Mouse (Mus musculus): Measurements from ENCODE around the gene Klk1b3. TPM values are rescaled to one million over a fixed set of nuclear protein-coding genes. Genes with fewer than 3 reads are reported as not detected.
A peak's percentile ranks its signal among the peaks of the same experiment; 100 is the strongest.
"Not testable (repeated sequence)": the region's sequence is repeated elsewhere in the genome, so short reads cannot be mapped to it uniquely, and the experiment has no call there.

Gene Klk1b3
- polyA plus RNA-seq (2016; fragmentation: Nextera tagmentation; extraction: Ambion mirVana) = not detected in 2 replicates

- Histone ChIP-seq H3K27ac (no peak within 1 kb of the TSS), H3K27me3 (replicated peaks) (no peaks in the 10 kb centered on the region), H3K9me3 (replicated peaks) (no peaks in the 10 kb centered on the region), H3K4me2 (no peak within 1 kb of the TSS), H3K4me1 (no peaks in the 10 kb centered on the region), H3K9ac (no peak within 1 kb of the TSS), H3K4me3 (no peak within 1 kb of the TSS), H3K36me3 (no peaks in the 10 kb centered on the region)
- no peak for ATAC-seq
- WGBS (ENCODE audit: insufficient replicate concordance) = 43% methylated on average over 3 of the region's 3 CpGs
Measured at GRCm38 (mm10) chr7:44197891-44198290, at the start of gene Klk1b3. Gene Klk1b3 (plus strand): TSS chr7:44198191.

GRCm38 (mm10) chr7:44179299-44180045 lies 18.5 kb upstream of the Klk1b3 start:
- Histone ChIP-seq H3K27me3 (replicated peaks) (no peaks in the 10 kb centered on the region), H3K27ac (no peak overlapping the region), H3K4me3 (no peak overlapping the region), H3K9ac (no peak overlapping the region), H3K9me3 (replicated peaks) (no peaks in the 10 kb centered on the region), H3K4me2 (no peak overlapping the region), H3K36me3 (no peaks in the 10 kb centered on the region), H3K4me1 (no peaks in the 10 kb centered on the region)
- no peak for ATAC-seq
- 64% methylated on average over 9 of the region's 9 CpGs for WGBS (ENCODE audit: insufficient replicate concordance)

- not testable (repeated sequence) for H3K4me3 ChIP-seq; H3K4me2 ChIP-seq; H3K4me1 ChIP-seq; H3K9me3 ChIP-seq (replicated peaks); H3K36me3 ChIP-seq; ATAC-seq; H3K9ac ChIP-seq; H3K27ac ChIP-seq; H3K27me3 ChIP-seq (replicated peaks)
- 54% methylated on average over 8 of the region's 8 CpGs for WGBS (ENCODE audit: insufficient replicate concordance)
Measured at GRCm38 (mm10) chr7:44186516-44186915, 11.5 kb upstream of the Klk1b3 start.

- not testable (repeated sequence) for ATAC-seq; H3K36me3 ChIP-seq; H3K27me3 ChIP-seq (replicated peaks); H3K4me2 ChIP-seq; H3K4me3 ChIP-seq; H3K9me3 ChIP-seq (replicated peaks); H3K9ac ChIP-seq; H3K27ac ChIP-seq; H3K4me1 ChIP-seq
Measured at GRCm38 (mm10) chr7:44187936-44188335, 10.1 kb upstream of the Klk1b3 start, which contains the start of gene Klk1b24. Gene Klk1b24 (plus strand): TSS chr7:44188236.

GRCm38 (mm10) chr7:44193466-44193865 lies 4.5 kb upstream of the Klk1b3 start:
- H3K27me3 ChIP-seq (replicated peaks); H3K36me3 ChIP-seq; H3K4me3 ChIP-seq; H3K27ac ChIP-seq; H3K9me3 ChIP-seq (replicated peaks); H3K9ac ChIP-seq; H3K4me2 ChIP-seq; ATAC-seq; H3K4me1 ChIP-seq: not testable (repeated sequence)
- WGBS (ENCODE audit: insufficient replicate concordance) = 56% methylated on average over 1 of the region's 1 CpGs

- H3K36me3 ChIP-seq; H3K4me1 ChIP-seq; H3K9ac ChIP-seq; H3K27me3 ChIP-seq (replicated peaks); H3K27ac ChIP-seq; H3K4me3 ChIP-seq; H3K4me2 ChIP-seq; H3K9me3 ChIP-seq (replicated peaks); ATAC-seq: not testable (repeated sequence)
- 34% methylated on average over 3 of the region's 3 CpGs for WGBS (ENCODE audit: insufficient replicate concordance)
Measured at GRCm38 (mm10) chr7:44207135-44207534, 9.1 kb downstream of the Klk1b3 start, which contains the start of gene Klk1b4. Gene Klk1b4 (plus strand): TSS chr7:44207435.

- no peaks in the 10 kb centered on the region for H3K27me3 ChIP-seq (replicated peaks)
- H3K27ac ChIP-seq = no peak overlapping the region
- H3K36me3 ChIP-seq = no peaks in the 10 kb centered on the region
- ATAC-seq = no peak
- H3K9ac ChIP-seq = no peak overlapping the region
- H3K9me3 ChIP-seq (replicated peaks) = no peaks in the 10 kb centered on the region
- no peaks in the 10 kb centered on the region for H3K4me1 ChIP-seq
- no peak overlapping the region for H3K4me2 ChIP-seq
- WGBS (ENCODE audit: insufficient replicate concordance) = 58% methylated on average over 3 of the region's 3 CpGs
- no peak overlapping the region for H3K4me3 ChIP-seq
Measured at GRCm38 (mm10) chr7:44208307-44208706, 10.3 kb downstream of the Klk1b3 start.

GRCm38 (mm10) chr7:44215645-44216044 lies 17.7 kb downstream of the Klk1b3 start, which contains the start of gene Klk1b5:
Gene Klk1b5 (plus strand): TSS chr7:44215945.
- 64% methylated on average over 1 of the region's 1 CpGs for WGBS (ENCODE audit: insufficient replicate concordance)
- Histone ChIP-seq H3K27ac (no peak within 1 kb of the TSS), H3K4me2 (no peak within 1 kb of the TSS), H3K4me3 (no peak within 1 kb of the TSS), H3K9ac (no peak within 1 kb of the TSS), H3K4me1 (no peaks in the 10 kb centered on the region), H3K9me3 (replicated peaks) (no peaks in the 10 kb centered on the region), H3K27me3 (replicated peaks) (peaks cover 6% of the 10 kb centered on the region; the same call in 1 of the 2 replicates), H3K36me3 (no peaks in the 10 kb centered on the region)
- ATAC-seq = no peak

- not testable (repeated sequence) for H3K27me3 ChIP-seq (replicated peaks); H3K36me3 ChIP-seq; H3K9me3 ChIP-seq (replicated peaks); H3K4me3 ChIP-seq; H3K9ac ChIP-seq; H3K27ac ChIP-seq; H3K4me1 ChIP-seq
- peak; percentile 52; the same call in 1 of the 2 replicates for ATAC-seq
- WGBS (ENCODE audit: insufficient replicate concordance) = 47% methylated on average over 9 of the region's 10 CpGs
- peak overlapping the region; percentile 3; the same call in 1 of the 2 replicates for H3K4me2 ChIP-seq
Measured at GRCm38 (mm10) chr7:44221601-44222000, 23.6 kb downstream of the Klk1b3 start.

GRCm38 (mm10) chr7:44222335-44222734 lies 24.3 kb downstream of the Klk1b3 start:
- not testable (repeated sequence) for H3K27me3 ChIP-seq (replicated peaks); ATAC-seq; H3K27ac ChIP-seq; H3K9ac ChIP-seq; H3K9me3 ChIP-seq (replicated peaks); H3K36me3 ChIP-seq; H3K4me2 ChIP-seq; H3K4me1 ChIP-seq; H3K4me3 ChIP-seq
- 51% methylated on average over 6 of the region's 6 CpGs for WGBS (ENCODE audit: insufficient replicate concordance)

- no peak within 1 kb of the TSS for H3K4me3 ChIP-seq
- peaks cover 4% of the 10 kb centered on the region; the same call in 1 of the 2 replicates for H3K4me1 ChIP-seq
- WGBS (ENCODE audit: insufficient replicate concordance) = 29% methylated on average over 1 of the region's 1 CpGs
- no peak within 1 kb of the TSS for H3K4me2 ChIP-seq
- ATAC-seq = no peak
- no peaks in the 10 kb centered on the region for H3K36me3 ChIP-seq
- no peak within 1 kb of the TSS for H3K9ac ChIP-seq
- no peaks in the 10 kb centered on the region for H3K9me3 ChIP-seq (replicated peaks)
- H3K27ac ChIP-seq = no peak within 1 kb of the TSS
- H3K27me3 ChIP-seq (replicated peaks) = peaks cover 3% of the 10 kb centered on the region; the same call in 1 of the 2 replicates
Measured at GRCm38 (mm10) chr7:44225076-44225475, 27.1 kb downstream of the Klk1b3 start, which contains the start of gene Klk1. Gene Klk1 (plus strand): TSS chr7:44225360.

- H3K4me3 ChIP-seq = no peak within 1 kb of the TSS
- no peak within 1 kb of the TSS for H3K4me2 ChIP-seq
- H3K36me3 ChIP-seq = no peaks in the 10 kb centered on the region
- no peak within 1 kb of the TSS for H3K9ac ChIP-seq
- no peak for ATAC-seq
- peaks cover 12% of the 10 kb centered on the region for H3K4me1 ChIP-seq
- 75% methylated on average over 3 of the region's 3 CpGs for WGBS (ENCODE audit: insufficient replicate concordance)
- peaks cover 7% of the 10 kb centered on the region; the same call in 1 of the 2 replicates for H3K27me3 ChIP-seq (replicated peaks)
- H3K27ac ChIP-seq = no peak within 1 kb of the TSS
- no peaks in the 10 kb centered on the region for H3K9me3 ChIP-seq (replicated peaks)
Measured at GRCm38 (mm10) chr7:44235909-44236308, 37.9 kb downstream of the Klk1b3 start, which contains the start of gene Gm36864. Gene Gm36864 (plus strand): TSS chr7:44236177.
